Mouse (Mus musculus): ENCODE measurements around the gene Gli1.
A peak's percentile ranks its signal among the peaks of the same experiment; 100 is the strongest.

Gene Gli1

GRCm38 (mm10) chr10:127341891-127342639 lies at the start of gene Gli1:
TSS of gene Gli1 (minus strand) at chr10:127341974.
- DNase-seq (ENCODE audit: low spot score in 2 of 2) = peak; percentile 61 to 75

- no peak for DNase-seq (ENCODE audit: low spot score in 2 of 2)
These were observed 40.0 kb upstream of the Gli1 start for GRCm38 (mm10) chr10:127381743-127382134.

GRCm38 (mm10) chr10:127380767-127381742 lies 39.3 kb upstream of the Gli1 start:
- DNase-seq (ENCODE audit: low spot score in 2 of 2) = peak; percentile 50 to 60

GRCm38 (mm10) chr10:127380251-127380691 lies 38.5 kb upstream of the Gli1 start, which contains the start of gene R3hdm2:
TSS of gene R3hdm2 (plus strand) at chr10:127380327.
- DNase-seq (ENCODE audit: low spot score in 2 of 2) = peak; percentile 92

- DNase-seq (ENCODE audit: low spot score in 2 of 2) = no peak
These were observed 37.9 kb upstream of the Gli1 start for GRCm38 (mm10) chr10:127379654-127380053.

- DNase-seq (ENCODE audit: low spot score in 2 of 2) = no peak
These were observed 35.9 kb upstream of the Gli1 start for GRCm38 (mm10) chr10:127377700-127378099.

GRCm38 (mm10) chr10:127371023-127371422 lies 29.2 kb upstream of the Gli1 start:
- DNase-seq (ENCODE audit: low spot score in 2 of 2) = no peak

GRCm38 (mm10) chr10:127369834-127370820 lies 28.4 kb upstream of the Gli1 start, which contains the start of gene Inhbc:
TSS of gene Inhbc (minus strand) at chr10:127370431.
- DNase-seq (ENCODE audit: low spot score in 2 of 2) = no peak

GRCm38 (mm10) chr10:127368273-127368672 lies 26.5 kb upstream of the Gli1 start:
- no peak for DNase-seq (ENCODE audit: low spot score in 2 of 2)

- DNase-seq (ENCODE audit: low spot score in 2 of 2) = no peak
These were observed 25.3 kb upstream of the Gli1 start for GRCm38 (mm10) chr10:127367116-127367515.

- DNase-seq (ENCODE audit: low spot score in 2 of 2) = no peak
These were observed 18.9 kb upstream of the Gli1 start for GRCm38 (mm10) chr10:127360714-127361113.

GRCm38 (mm10) chr10:127355336-127355735 lies 13.6 kb upstream of the Gli1 start:
- no peak for DNase-seq (ENCODE audit: low spot score in 2 of 2)

GRCm38 (mm10) chr10:127353909-127354895 lies 12.4 kb upstream of the Gli1 start, which contains the start of gene Inhbe:
TSS of gene Inhbe (minus strand) at chr10:127354411.
- DNase-seq (ENCODE audit: low spot score in 2 of 2) = no peak

GRCm38 (mm10) chr10:127352766-127353165 lies 11.0 kb upstream of the Gli1 start:
- no peak for DNase-seq (ENCODE audit: low spot score in 2 of 2)

GRCm38 (mm10) chr10:127352187-127352586 lies 10.4 kb upstream of the Gli1 start:
- no peak for DNase-seq (ENCODE audit: low spot score in 2 of 2)

- DNase-seq (ENCODE audit: low spot score in 2 of 2) = no peak
These were observed 9.9 kb upstream of the Gli1 start for GRCm38 (mm10) chr10:127351719-127352118.

- DNase-seq (ENCODE audit: low spot score in 2 of 2) = no peak
These were observed 9.5 kb upstream of the Gli1 start for GRCm38 (mm10) chr10:127351285-127351595.

GRCm38 (mm10) chr10:127350594-127351284 lies 9.0 kb upstream of the Gli1 start:
- DNase-seq (ENCODE audit: low spot score in 2 of 2) = peak; percentile 53

- DNase-seq (ENCODE audit: low spot score in 2 of 2) = no peak
These were observed 8.0 kb upstream of the Gli1 start for GRCm38 (mm10) chr10:127349810-127350209.
